Mouse (Mus musculus): ENCODE results near the gene Lrrc43.

DNA sequence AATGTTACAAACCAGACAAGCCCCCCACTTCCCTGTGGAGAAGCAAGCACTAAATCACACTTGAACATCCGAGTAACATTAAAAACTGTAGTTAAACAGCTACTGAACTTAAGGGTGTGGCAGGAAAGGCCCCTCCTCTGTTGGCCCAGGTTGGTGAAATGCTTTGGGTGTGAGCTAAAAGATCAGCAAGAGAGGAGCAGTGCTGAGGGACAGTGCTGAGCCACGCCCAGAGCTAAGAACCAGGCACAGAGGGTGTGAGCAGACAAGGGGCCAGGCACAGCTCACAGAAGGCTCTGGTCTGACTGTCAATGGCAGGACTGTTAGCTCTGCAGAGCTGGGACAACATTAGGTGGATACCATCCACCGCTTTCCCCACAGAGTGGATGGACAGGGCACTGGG lies 23.0 kb downstream of the Lrrc43 start:
- TF ChIP-seq CTCF (IDR thresholded peaks at IDR 0.05; ENCODE audit: extremely low read depth, insufficient read depth, insufficient read length, insufficient replicate concordance): no peak
- no peak for TF ChIP-seq POLR2A (IDR thresholded peaks at IDR 0.05; ENCODE audit: low read depth, low read length)
